Mouse (Mus musculus): ENCODE results near the gene Hp1bp3. TPM values are rescaled to one million over a fixed set of nuclear protein-coding genes. Genes with fewer than 3 reads are reported as not detected.

Hp1bp3 gene
- polyA plus RNA-seq, 1 experiment from 2014 or later: 192 TPM

- peak; percentile 85 for ATAC-seq (ENCODE audit: insufficient number of reproducible peaks, insufficient read depth, low FRiP score, low read depth)
- 2% methylated on average over 59 of the region's 74 CpGs for WGBS
Observed at GRCm38 (mm10) chr4:138250088-138250960, 34.2 kb downstream of the Hp1bp3 start, which contains the start of the genes Sh2d5 and Kif17. Sh2d5 (plus strand) TSS chr4:138250403. Kif17 (plus strand) TSS chr4:138250435.

GRCm38 (mm10) chr4:138251819-138252218 is 35.7 kb downstream of the Hp1bp3 start:
- no peaks in the 10 kb centered on the region for H3K9me3 ChIP-seq (ENCODE audit: control insufficient read depth, low read depth, low read length)
- no peak overlapping the region for H3K27ac ChIP-seq (ENCODE audit: low read length)
- 1% methylated on average over 14 of the region's 14 CpGs for WGBS
- peaks cover 17% of the 10 kb centered on the region for H3K4me1 ChIP-seq (ENCODE audit: control insufficient read depth, insufficient read depth, low read length)
- H3K36me3 ChIP-seq (ENCODE audit: control insufficient read depth, insufficient read depth, low read length): no peaks in the 10 kb centered on the region; the same call in 1 of the 2 replicates
- H3K4me3 ChIP-seq (ENCODE audit: low read depth, low read length): peak overlapping the region; percentile 9
- H3K27me3 ChIP-seq (ENCODE audit: control insufficient read depth, insufficient read depth, low read length): peaks cover 16% of the 10 kb centered on the region
- ATAC-seq (ENCODE audit: insufficient number of reproducible peaks, insufficient read depth, low FRiP score, low read depth): peak; percentile 44; the same call in 1 of the 2 replicates
- no peak overlapping the region for H3K9ac ChIP-seq (replicated peaks; ENCODE audit: low read depth, low read length)
- H3K4me2 ChIP-seq (replicated peaks; ENCODE audit: low read depth, low read length): peak overlapping the region; percentile 32

More at GRCm38 (mm10) chr4:138250088-138250960, 34.2 kb downstream of the Hp1bp3 start, which contains the start of the genes Sh2d5 and Kif17:
- Histone ChIP-seq H3K4me1 (ENCODE audit: control insufficient read depth, insufficient read depth, low read length) (peaks cover 17% of the 10 kb centered on the region), H3K9ac (replicated peaks; ENCODE audit: low read depth, low read length) (0 out of 2 replicates have a peak within 1 kb of the TSS, but pooled peaks have one; percentile 2), H3K4me2 (replicated peaks; ENCODE audit: low read depth, low read length) (peak within 1 kb of the TSS; percentile 100), H3K36me3 (ENCODE audit: control insufficient read depth, insufficient read depth, low read length) (peaks cover under 1% of the 10 kb centered on the region; the same call in 1 of the 2 replicates), H3K27ac (ENCODE audit: low read length) (no peak within 1 kb of the TSS), H3K9me3 (ENCODE audit: control insufficient read depth, low read depth, low read length) (no peaks in the 10 kb centered on the region), H3K4me3 (ENCODE audit: low read depth, low read length) (peak within 1 kb of the TSS; percentile 42), H3K27me3 (ENCODE audit: control insufficient read depth, insufficient read depth, low read length) (peaks cover 16% of the 10 kb centered on the region)

GRCm38 (mm10) chr4:138252231-138252630 is 36.1 kb downstream of the Hp1bp3 start:
- Histone ChIP-seq H3K4me2 (replicated peaks; ENCODE audit: low read depth, low read length) (peak overlapping the region; percentile 32), H3K27me3 (ENCODE audit: control insufficient read depth, insufficient read depth, low read length) (peaks cover 16% of the 10 kb centered on the region), H3K36me3 (ENCODE audit: control insufficient read depth, insufficient read depth, low read length) (no peaks in the 10 kb centered on the region; the same call in 1 of the 2 replicates), H3K4me3 (ENCODE audit: low read depth, low read length) (no peak overlapping the region), H3K4me1 (ENCODE audit: control insufficient read depth, insufficient read depth, low read length) (peaks cover 17% of the 10 kb centered on the region), H3K27ac (ENCODE audit: low read length) (no peak overlapping the region), H3K9ac (replicated peaks; ENCODE audit: low read depth, low read length) (no peak overlapping the region), H3K9me3 (ENCODE audit: control insufficient read depth, low read depth, low read length) (no peaks in the 10 kb centered on the region)
- WGBS: 22% methylated on average over 5 of the region's 5 CpGs
- no peak for ATAC-seq (ENCODE audit: insufficient number of reproducible peaks, insufficient read depth, low FRiP score, low read depth)

- Histone ChIP-seq H3K4me1 (ENCODE audit: control insufficient read depth, insufficient read depth, low read length) (peaks cover 3% of the 10 kb centered on the region; the same call in 1 of the 2 replicates), H3K9me3 (ENCODE audit: control insufficient read depth, low read depth, low read length) (no peaks in the 10 kb centered on the region), H3K27me3 (ENCODE audit: control insufficient read depth, insufficient read depth, low read length) (0 out of 2 replicates have a peak, but pooled peaks cover 8% of the 10 kb centered on the region), H3K27ac (ENCODE audit: low read length) (no peak overlapping the region), H3K4me3 (ENCODE audit: low read depth, low read length) (no peak overlapping the region), H3K9ac (replicated peaks; ENCODE audit: low read depth, low read length) (no peak overlapping the region), H3K4me2 (replicated peaks; ENCODE audit: low read depth, low read length) (no peak overlapping the region), H3K36me3 (ENCODE audit: control insufficient read depth, insufficient read depth, low read length) (no peaks in the 10 kb centered on the region)
- ATAC-seq (ENCODE audit: insufficient number of reproducible peaks, insufficient read depth, low FRiP score, low read depth): no peak
- WGBS: 82% methylated on average over 22 of the region's 22 CpGs
Observed at GRCm38 (mm10) chr4:138257116-138257687, 41.1 kb downstream of the Hp1bp3 start.

- no peaks in the 10 kb centered on the region for H3K9me3 ChIP-seq (ENCODE audit: control insufficient read depth, low read depth, low read length)
- H3K4me1 ChIP-seq (ENCODE audit: control insufficient read depth, insufficient read depth, low read length): 0 out of 2 replicates have a peak, but pooled peaks cover 4% of the 10 kb centered on the region
- no peaks in the 10 kb centered on the region for H3K36me3 ChIP-seq (ENCODE audit: control insufficient read depth, insufficient read depth, low read length)
- H3K9ac ChIP-seq (replicated peaks; ENCODE audit: low read depth, low read length): no peak overlapping the region
- H3K27me3 ChIP-seq (ENCODE audit: control insufficient read depth, insufficient read depth, low read length): 0 out of 2 replicates have a peak, but pooled peaks cover under 1% of the 10 kb centered on the region
- H3K4me2 ChIP-seq (replicated peaks; ENCODE audit: low read depth, low read length): no peak overlapping the region
- 82% methylated on average over 7 of the region's 7 CpGs for WGBS
- H3K4me3 ChIP-seq (ENCODE audit: low read depth, low read length): no peak overlapping the region
- no peak for ATAC-seq (ENCODE audit: insufficient number of reproducible peaks, insufficient read depth, low FRiP score, low read depth)
- no peak overlapping the region for H3K27ac ChIP-seq (ENCODE audit: low read length)
Observed at GRCm38 (mm10) chr4:138258663-138259062, 42.6 kb downstream of the Hp1bp3 start.

- H3K4me1 ChIP-seq (ENCODE audit: control insufficient read depth, insufficient read depth, low read length): 0 out of 2 replicates have a peak, but pooled peaks cover 4% of the 10 kb centered on the region
- no peak overlapping the region for H3K4me2 ChIP-seq (replicated peaks; ENCODE audit: low read depth, low read length)
- 80% methylated on average over 5 of the region's 5 CpGs for WGBS
- no peak overlapping the region for H3K9ac ChIP-seq (replicated peaks; ENCODE audit: low read depth, low read length)
- no peaks in the 10 kb centered on the region; the same call in 1 of the 2 replicates for H3K27me3 ChIP-seq (ENCODE audit: control insufficient read depth, insufficient read depth, low read length)
- H3K4me3 ChIP-seq (ENCODE audit: low read depth, low read length): no peak overlapping the region
- no peaks in the 10 kb centered on the region for H3K36me3 ChIP-seq (ENCODE audit: control insufficient read depth, insufficient read depth, low read length)
- no peak for ATAC-seq (ENCODE audit: insufficient number of reproducible peaks, insufficient read depth, low FRiP score, low read depth)
- H3K27ac ChIP-seq (ENCODE audit: low read length): no peak overlapping the region
- H3K9me3 ChIP-seq (ENCODE audit: control insufficient read depth, low read depth, low read length): no peaks in the 10 kb centered on the region
Observed at GRCm38 (mm10) chr4:138259482-138259881, 43.4 kb downstream of the Hp1bp3 start.

- Histone ChIP-seq H3K4me1 (ENCODE audit: control insufficient read depth, insufficient read depth, low read length) (0 out of 2 replicates have a peak, but pooled peaks cover 4% of the 10 kb centered on the region), H3K27ac (ENCODE audit: low read length) (no peak overlapping the region), H3K27me3 (ENCODE audit: control insufficient read depth, insufficient read depth, low read length) (no peaks in the 10 kb centered on the region; the same call in 1 of the 2 replicates), H3K9ac (replicated peaks; ENCODE audit: low read depth, low read length) (peak overlapping the region; percentile 26; the same call in 1 of the 2 replicates), H3K4me3 (ENCODE audit: low read depth, low read length) (peak overlapping the region; percentile 55), H3K9me3 (ENCODE audit: control insufficient read depth, low read depth, low read length) (no peaks in the 10 kb centered on the region), H3K4me2 (replicated peaks; ENCODE audit: low read depth, low read length) (peak overlapping the region; percentile 88), H3K36me3 (ENCODE audit: control insufficient read depth, insufficient read depth, low read length) (no peaks in the 10 kb centered on the region)
- WGBS: under 1% methylated on average over 75 of the region's 78 CpGs
- peak; percentile 87 for ATAC-seq (ENCODE audit: insufficient number of reproducible peaks, insufficient read depth, low FRiP score, low read depth)
Observed at GRCm38 (mm10) chr4:138261843-138262681, 46.0 kb downstream of the Hp1bp3 start.

All from stomach, embryonic 14.5 days (tissue).